Mouse (Mus musculus): ENCODE results near the gene Myzap.
"Not testable (repeated sequence)": the region's sequence is repeated elsewhere in the genome, so short reads cannot be mapped to it uniquely, and the experiment has no call there.

GRCm38 (mm10) chr9:71483872-71484271 lies 108.3 kb downstream of the Myzap start:
- not testable (repeated sequence) for TF ChIP-seq GATA1, TAL1 (IDR thresholded peaks at IDR 0.05; ENCODE audit: low read length)

Measured in erythroblast, embryonic 14.5 days (primary cell).